Mouse (Mus musculus) CH12.LX (cell line): ENCODE results near the gene Mroh2a.

ENCODE experiments used
- CTCF ChIP-seq, 2 experiments: IDR thresholded peaks in 1 of 2; conservative IDR thresholded peaks in 1 of 2; 2 replicates each; pipeline ENCODE4 v1.5.1; 2011 to 2012; ENCODE audit warnings: low read depth in 2 of 2, low read length in 2 of 2, improper control_type of control experiment in 1 of 2, inconsistent platforms in 1 of 2, mild to moderate bottlenecking in 1 of 2, moderate library complexity in 1 of 2
- E2F4 ChIP-seq: IDR thresholded peaks from 2 replicates; pipeline ENCODE4 v1.6.1; 2011; ENCODE audit warnings: low read depth, low read length, improper control_type of control experiment; ENCODE audit not compliant: insufficient replicate concordance
- NELFE ChIP-seq: IDR thresholded peaks from 2 replicates; pipeline ENCODE4 v1.6.1; 2011; ENCODE audit warnings: low read depth, low read length, improper control_type of control experiment
- RAD21 ChIP-seq: IDR thresholded peaks from 2 replicates; pipeline ENCODE4 v1.6.1; 2011; ENCODE audit warnings: low read depth, mild to moderate bottlenecking, low read length, improper control_type of control experiment, moderate library complexity
- TCF12 ChIP-seq: IDR thresholded peaks from 2 replicates; pipeline ENCODE4 v1.6.1; 2014; ENCODE audit warnings: low read depth, mild to moderate bottlenecking, inconsistent platforms, low read length, improper control_type of control experiment

DNA sequence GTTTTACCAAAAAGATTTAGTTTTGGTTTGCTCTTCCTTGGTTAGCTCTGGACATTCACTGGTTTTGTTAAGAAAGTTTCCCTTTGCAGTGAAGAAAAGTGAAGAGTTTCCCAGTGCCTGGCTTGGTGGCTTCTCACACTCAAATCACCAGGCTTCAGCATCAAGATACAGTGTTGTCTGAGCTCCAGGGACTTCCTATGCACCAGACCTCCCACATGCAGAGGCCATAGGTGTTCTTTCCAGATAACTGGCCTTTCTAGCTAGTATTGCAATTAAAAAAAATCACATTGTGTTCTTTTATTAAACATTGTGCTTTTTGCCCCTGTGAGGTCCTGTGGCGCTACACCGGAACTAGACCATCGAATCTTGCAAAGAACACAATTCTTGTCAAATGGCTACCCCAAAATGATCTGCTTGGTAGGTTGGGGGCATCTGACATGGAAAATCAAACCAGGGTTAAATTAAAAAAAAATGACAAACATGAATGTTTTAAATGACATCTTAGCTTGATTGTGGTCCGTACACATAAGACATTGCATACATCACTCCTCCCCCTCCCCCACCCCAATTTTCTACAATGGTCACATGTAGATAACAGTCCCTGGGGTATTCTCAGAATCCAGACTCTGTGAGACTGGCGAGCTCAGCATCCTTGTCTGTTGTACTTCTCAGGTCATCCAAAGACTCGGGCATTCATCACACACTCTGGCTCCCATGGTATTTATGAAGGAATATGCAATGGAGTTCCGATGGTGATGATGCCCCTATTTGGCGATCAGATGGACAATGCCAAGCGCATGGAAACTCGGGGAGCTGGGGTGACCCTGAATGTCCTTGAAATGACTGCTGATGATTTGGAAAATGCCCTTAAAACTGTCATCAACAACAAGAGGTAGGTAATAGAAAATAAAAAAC, 11.1 kb upstream of the Mroh2a start:
- TF ChIP-seq E2F4: no peak
- no peak for TF ChIP-seq NELFE
- TF ChIP-seq CTCF (conservative IDR thresholded peaks at IDR 0.05 in 1 of 2, IDR thresholded peaks at IDR 0.05 in 1 of 2; ENCODE audit: low read depth in 2 of 2, low read length in 2 of 2): no peak
- TF ChIP-seq TCF12: no peak
- no peak for TF ChIP-seq RAD21
